Mouse (Mus musculus) hindbrain, embryonic 10.5 days (tissue): Measurements from ENCODE around the gene Parp1. TPM values are rescaled to one million over a fixed set of nuclear protein-coding genes. Genes with fewer than 3 reads are reported as not detected.

ENCODE experiments used
- DNase-seq: peaks from one replicate; pipeline ENCODE4 v3.0.0-alpha.2; 2017; ENCODE audit warnings: low spot score
- H3K27ac ChIP-seq: fragments of 300-500 bp; sonication (generic); 2 replicates; pipeline ENCODE4 v1.5.1; 2016; ENCODE audit warnings: mild to moderate bottlenecking, moderate library complexity
- H3K27me3 ChIP-seq: fragments of 300-500 bp; sonication (generic); 2 replicates; pipeline ENCODE4 v1.6.1; 2016; ENCODE audit warnings: mild to moderate bottlenecking; ENCODE audit not compliant: poor library complexity, insufficient read depth, severe bottlenecking
- H3K36me3 ChIP-seq: fragments of 300-500 bp; sonication (generic); 2 replicates; pipeline ENCODE4 v1.6.1; 2016; ENCODE audit warnings: mild to moderate bottlenecking, moderate library complexity
- H3K4me1 ChIP-seq: fragments of 300-500 bp; sonication (generic); replicated peaks from 2 replicates; pipeline ENCODE4 v1.6.1; 2016; ENCODE audit warnings: mild to moderate bottlenecking
- H3K4me3 ChIP-seq: fragments of 300-500 bp; sonication (generic); 2 replicates; pipeline ENCODE4 v1.5.1; 2016; ENCODE audit warnings: mild to moderate bottlenecking, moderate library complexity
- H3K9me3 ChIP-seq: fragments of 300-500 bp; sonication (generic); 2 replicates; pipeline ENCODE4 v1.6.1; 2016; ENCODE audit warnings: mild to moderate bottlenecking, moderate library complexity
- WGBS: fragments of 180-500 bp; shearing (Covaris S2); methylation state at CpG from one replicate; pipeline ENCODE4 v1.1.7; 2016; 5-methylcytosine and 5-hydroxymethylcytosine counted together
- polyA plus RNA-seq: library from polyadenylated mRNA; unstranded; fragments of >200 nt; fragmentation: Nextera tagmentation; extraction: Ambion mirVana; gene quantifications from 2 replicates; pipeline ENCODE4 v1.2.1, GENCODE M21; 2016

Gene Parp1
- polyA plus RNA-seq = 232 and 299 TPM in 2 replicates

DNA sequence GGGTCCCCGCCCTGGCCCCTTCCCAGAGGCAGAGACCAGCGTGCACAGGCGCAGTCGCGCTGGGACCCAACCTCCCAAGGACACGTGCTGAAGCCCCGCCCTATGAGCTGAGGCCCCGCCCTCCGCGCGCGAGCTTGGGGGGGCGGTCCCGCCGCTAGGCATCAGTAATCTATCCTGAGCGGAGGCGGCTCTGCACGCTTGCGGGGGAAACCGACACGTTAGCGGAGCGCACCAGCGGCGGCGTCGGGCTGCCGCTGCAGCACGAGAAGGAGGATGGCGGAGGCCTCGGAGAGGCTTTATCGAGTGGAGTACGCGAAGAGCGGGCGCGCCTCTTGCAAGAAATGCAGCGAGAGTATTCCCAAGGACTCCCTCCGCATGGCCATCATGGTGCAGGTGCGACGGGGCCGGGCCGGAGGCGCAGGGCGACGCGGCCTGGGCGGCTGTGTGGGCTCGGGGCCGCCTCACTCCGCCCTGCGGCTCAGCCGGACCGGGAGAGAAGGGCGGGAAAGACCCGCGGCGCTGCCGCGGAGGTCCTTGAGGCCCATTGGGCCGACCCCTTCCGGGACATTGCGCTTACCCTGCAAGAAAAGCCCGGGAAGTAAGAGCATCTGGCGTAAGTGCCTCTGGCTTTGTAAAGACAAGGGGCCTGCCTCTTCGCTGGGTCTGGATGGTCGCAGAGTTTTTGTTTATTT, at the start of gene Parp1:
TSS of gene Parp1 (plus strand) at position 164 of the 692 bp plus-strand sequence.
- under 1% methylated on average over 67 of the region's 67 CpGs for WGBS
- Histone ChIP-seq H3K4me3 (peak within 1 kb of the TSS; percentile 96), H3K36me3 (peaks cover 28% of the 10 kb centered on the region), H3K9me3 (peaks cover 8% of the 10 kb centered on the region; the same call in 1 of the 2 replicates), H3K4me1 (peaks cover 28% of the 10 kb centered on the region), H3K27me3 (no peaks in the 10 kb centered on the region), H3K27ac (peak within 1 kb of the TSS; percentile 96)
- peak; percentile 98 for DNase-seq

DNA sequence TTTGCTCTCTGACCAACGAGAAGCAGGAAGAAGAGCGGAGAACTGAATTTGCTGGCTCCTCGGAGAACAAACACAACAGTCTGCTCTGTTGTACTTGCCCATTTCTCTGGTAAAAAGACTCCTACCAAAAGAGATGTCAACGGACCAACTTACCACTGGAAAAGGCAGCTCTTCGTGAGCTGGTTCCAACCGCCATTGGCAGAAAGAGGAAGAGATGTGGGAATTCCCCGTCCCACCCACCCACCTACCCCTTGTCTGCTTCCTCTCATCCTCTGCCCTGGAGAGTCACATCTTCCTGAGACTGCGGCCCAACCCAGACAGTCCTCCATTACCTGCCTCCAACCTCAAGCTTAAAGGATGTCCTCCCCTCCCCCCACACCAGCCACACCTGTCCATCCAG, 49.2 kb upstream of the Parp1 start:
- 0 out of 2 replicates have a peak, but pooled peaks cover 9% of the 10 kb centered on the region for H3K4me1 ChIP-seq
- no peak for DNase-seq
- WGBS = 94% methylated on average over 8 of the region's 8 CpGs

DNA sequence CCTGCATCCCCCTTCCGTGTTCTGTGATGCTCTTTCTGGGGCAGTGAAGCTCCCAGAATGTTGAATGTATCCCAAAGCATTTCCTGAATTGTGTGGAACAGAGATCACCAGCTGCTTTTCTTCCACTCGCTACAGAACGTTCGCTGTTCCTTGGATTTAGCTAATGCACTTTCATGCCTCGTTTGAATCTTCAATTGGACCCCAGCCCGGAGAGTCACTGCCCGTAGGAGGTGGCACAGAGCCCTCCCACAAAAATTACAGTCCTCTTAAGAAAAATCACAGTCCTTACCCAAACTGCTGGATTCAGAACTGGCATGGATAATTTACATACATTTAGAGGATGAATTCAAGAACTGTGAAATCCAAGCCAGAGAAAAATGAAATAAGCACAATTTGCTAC, 48.5 kb upstream of the Parp1 start:
- no peaks in the 10 kb centered on the region for H3K9me3 ChIP-seq
- 0 out of 2 replicates have a peak, but pooled peaks cover 9% of the 10 kb centered on the region for H3K4me1 ChIP-seq
- no peaks in the 10 kb centered on the region for H3K36me3 ChIP-seq
- DNase-seq = no peak
- H3K4me3 ChIP-seq = no peak overlapping the region
- H3K27me3 ChIP-seq = no peaks in the 10 kb centered on the region
- no peak overlapping the region for H3K27ac ChIP-seq
- WGBS = 65% methylated on average over 7 of the region's 7 CpGs

More for the DNA sequence above, 49.2 kb upstream of the Parp1 start:
- Histone ChIP-seq H3K9me3 (no peaks in the 10 kb centered on the region), H3K27me3 (no peaks in the 10 kb centered on the region), H3K27ac (no peak overlapping the region; the same call in 1 of the 2 replicates), H3K4me3 (no peak overlapping the region), H3K36me3 (no peaks in the 10 kb centered on the region)

DNA sequence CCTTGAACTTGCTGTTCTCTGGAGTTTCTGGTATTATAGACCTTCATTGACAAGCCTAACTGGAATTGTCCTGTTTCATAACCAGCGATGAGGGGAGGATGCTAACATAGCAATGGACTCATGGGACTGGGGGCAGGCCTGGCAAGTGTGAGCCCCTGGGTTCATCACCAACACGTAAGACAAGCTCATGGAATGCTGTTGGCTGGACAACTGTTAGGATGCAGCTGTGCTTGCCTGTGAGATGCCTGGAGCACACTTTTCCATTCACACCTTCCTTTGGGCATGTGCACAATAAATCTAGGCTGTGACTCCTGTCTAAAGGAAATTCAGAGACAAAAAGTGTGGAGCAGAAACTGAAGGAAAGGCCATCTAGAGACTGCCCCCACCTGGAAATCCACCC, 45.4 kb upstream of the Parp1 start:
- 80% methylated on average over 2 of the region's 2 CpGs for WGBS
- Histone ChIP-seq H3K27ac (no peak overlapping the region), H3K4me3 (no peak overlapping the region), H3K27me3 (no peaks in the 10 kb centered on the region), H3K4me1 (0 out of 2 replicates have a peak, but pooled peaks cover 9% of the 10 kb centered on the region), H3K36me3 (no peaks in the 10 kb centered on the region), H3K9me3 (no peaks in the 10 kb centered on the region)
- no peak for DNase-seq

DNA sequence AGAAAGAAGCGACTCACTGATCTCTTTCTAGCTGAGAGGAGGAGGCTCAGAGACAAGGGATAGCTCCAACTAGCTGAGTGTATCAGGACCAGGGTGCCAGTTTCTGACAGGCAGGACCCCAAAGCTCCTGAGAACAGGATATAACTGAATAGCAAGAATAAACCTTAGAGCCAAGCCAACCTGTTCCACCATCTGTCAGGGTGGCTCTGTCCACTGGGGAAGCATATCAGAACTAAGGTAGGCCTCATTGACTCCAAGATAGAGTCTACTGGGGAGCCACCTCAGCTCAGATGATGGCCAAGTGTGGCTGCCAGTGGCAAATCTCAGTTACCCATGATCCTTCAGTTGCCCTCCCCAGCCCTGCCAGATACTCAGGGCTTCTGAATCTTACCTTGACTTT, 43.4 kb upstream of the Parp1 start:
- WGBS = 77% methylated on average over 1 of the region's 1 CpGs
- no peak for DNase-seq
- H3K4me3 ChIP-seq = no peak overlapping the region

DNA sequence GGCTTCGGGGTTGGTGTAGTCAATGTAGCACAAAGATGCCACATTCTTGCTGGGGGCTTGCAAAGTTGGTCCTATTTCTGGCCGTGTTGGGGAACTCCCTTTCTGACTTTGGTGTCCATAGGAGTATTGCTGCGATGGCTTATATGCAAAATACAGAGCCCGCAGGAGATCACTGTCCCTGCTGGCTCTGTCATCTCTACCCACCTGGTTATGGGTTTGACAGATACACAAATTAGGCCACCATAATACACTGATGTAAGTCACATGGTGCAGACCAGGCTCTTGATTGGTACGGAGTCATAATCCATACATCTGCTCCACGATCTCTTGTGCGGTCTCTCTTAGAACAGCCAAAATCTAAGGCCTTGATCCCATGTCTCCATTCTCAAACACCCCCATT, 38.9 kb upstream of the Parp1 start:
- WGBS = 89% methylated on average over 7 of the region's 7 CpGs
- H3K36me3 ChIP-seq = no peaks in the 10 kb centered on the region
- no peak overlapping the region for H3K4me3 ChIP-seq
- H3K27ac ChIP-seq = no peak overlapping the region
- DNase-seq = no peak
- H3K4me1 ChIP-seq = peaks cover 18% of the 10 kb centered on the region
- H3K9me3 ChIP-seq = peaks cover 16% of the 10 kb centered on the region
- no peaks in the 10 kb centered on the region for H3K27me3 ChIP-seq

More for the DNA sequence above, 43.4 kb upstream of the Parp1 start:
- H3K36me3 ChIP-seq = no peaks in the 10 kb centered on the region
- no peak overlapping the region for H3K27ac ChIP-seq
- no peaks in the 10 kb centered on the region for H3K9me3 ChIP-seq
- no peaks in the 10 kb centered on the region for H3K27me3 ChIP-seq
- H3K4me1 ChIP-seq = peaks cover 12% of the 10 kb centered on the region

- H3K4me3 ChIP-seq = no peak overlapping the region
- H3K4me1 ChIP-seq = peaks cover 18% of the 10 kb centered on the region
- 62% methylated on average over 8 of the region's 8 CpGs for WGBS
- no peak for DNase-seq
- H3K9me3 ChIP-seq = peaks cover 16% of the 10 kb centered on the region
- no peaks in the 10 kb centered on the region for H3K36me3 ChIP-seq
- no peak overlapping the region for H3K27ac ChIP-seq
- H3K27me3 ChIP-seq = no peaks in the 10 kb centered on the region
These were observed 38.1 kb upstream of the Parp1 start for GRCm38 (mm10) chr1:180530457-180531263.

DNA sequence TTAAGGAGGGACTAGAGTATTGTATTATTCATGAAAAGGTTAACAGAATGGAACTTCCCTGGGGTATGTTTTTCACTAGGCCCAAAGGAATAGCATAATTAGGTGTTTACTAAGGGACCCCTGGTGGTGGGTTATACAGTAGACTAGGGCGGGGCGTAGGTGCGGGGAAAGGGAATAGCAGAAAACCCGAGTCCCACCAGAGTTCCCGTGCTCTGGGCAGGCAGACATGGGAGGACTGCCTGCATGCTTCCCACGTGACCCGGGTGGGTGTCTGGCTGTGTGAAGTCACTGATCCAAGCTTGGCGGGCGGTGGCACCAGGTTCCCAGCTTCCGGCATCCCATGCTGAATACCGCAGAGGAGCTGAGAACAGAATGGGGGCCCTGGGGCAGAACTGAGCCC, 36.1 kb upstream of the Parp1 start:
- Histone ChIP-seq H3K36me3 (no peaks in the 10 kb centered on the region), H3K9me3 (peaks cover 16% of the 10 kb centered on the region), H3K4me3 (no peak overlapping the region), H3K4me1 (peaks cover 24% of the 10 kb centered on the region), H3K27me3 (no peaks in the 10 kb centered on the region), H3K27ac (no peak overlapping the region)
- DNase-seq = no peak
- WGBS = 95% methylated on average over 11 of the region's 11 CpGs

- peaks cover under 1% of the 10 kb centered on the region; the same call in 1 of the 2 replicates for H3K27me3 ChIP-seq
- DNase-seq = no peak
- WGBS = 74% methylated on average over 5 of the region's 5 CpGs
These were observed 32.0 kb upstream of the Parp1 start for GRCm38 (mm10) chr1:180536719-180537118.

DNA sequence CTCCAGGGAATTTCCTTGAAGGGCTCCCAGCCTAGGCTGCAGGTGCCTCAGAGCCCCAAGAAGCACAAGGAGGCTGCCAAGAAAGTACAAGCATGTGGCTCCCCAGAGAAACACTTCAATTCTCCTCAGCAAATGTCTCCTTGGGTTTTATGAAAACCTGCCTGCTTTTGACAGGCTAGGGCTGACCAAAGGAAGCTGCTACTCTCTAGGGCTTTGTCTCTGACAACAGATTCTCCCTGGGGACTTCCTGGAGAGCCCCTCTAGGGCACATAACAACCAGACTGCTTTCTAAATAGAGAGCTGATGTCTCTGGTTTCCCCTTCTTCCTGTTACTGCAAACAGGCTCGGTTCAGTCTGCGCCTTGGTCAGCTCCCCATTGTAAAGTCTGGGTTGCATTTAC, 27.5 kb upstream of the Parp1 start:
- WGBS = 41% methylated on average over 2 of the region's 2 CpGs
- no peak overlapping the region for H3K27ac ChIP-seq
- peaks cover 3% of the 10 kb centered on the region for H3K27me3 ChIP-seq
- H3K9me3 ChIP-seq = no peaks in the 10 kb centered on the region
- H3K4me1 ChIP-seq = peaks cover 24% of the 10 kb centered on the region
- no peaks in the 10 kb centered on the region for H3K36me3 ChIP-seq
- no peak for DNase-seq
- no peak overlapping the region for H3K4me3 ChIP-seq

More at GRCm38 (mm10) chr1:180536719-180537118, 32.0 kb upstream of the Parp1 start:
- Histone ChIP-seq H3K4me1 (peaks cover 19% of the 10 kb centered on the region), H3K36me3 (no peaks in the 10 kb centered on the region), H3K27ac (no peak overlapping the region), H3K4me3 (no peak overlapping the region), H3K9me3 (peaks cover 16% of the 10 kb centered on the region)

DNA sequence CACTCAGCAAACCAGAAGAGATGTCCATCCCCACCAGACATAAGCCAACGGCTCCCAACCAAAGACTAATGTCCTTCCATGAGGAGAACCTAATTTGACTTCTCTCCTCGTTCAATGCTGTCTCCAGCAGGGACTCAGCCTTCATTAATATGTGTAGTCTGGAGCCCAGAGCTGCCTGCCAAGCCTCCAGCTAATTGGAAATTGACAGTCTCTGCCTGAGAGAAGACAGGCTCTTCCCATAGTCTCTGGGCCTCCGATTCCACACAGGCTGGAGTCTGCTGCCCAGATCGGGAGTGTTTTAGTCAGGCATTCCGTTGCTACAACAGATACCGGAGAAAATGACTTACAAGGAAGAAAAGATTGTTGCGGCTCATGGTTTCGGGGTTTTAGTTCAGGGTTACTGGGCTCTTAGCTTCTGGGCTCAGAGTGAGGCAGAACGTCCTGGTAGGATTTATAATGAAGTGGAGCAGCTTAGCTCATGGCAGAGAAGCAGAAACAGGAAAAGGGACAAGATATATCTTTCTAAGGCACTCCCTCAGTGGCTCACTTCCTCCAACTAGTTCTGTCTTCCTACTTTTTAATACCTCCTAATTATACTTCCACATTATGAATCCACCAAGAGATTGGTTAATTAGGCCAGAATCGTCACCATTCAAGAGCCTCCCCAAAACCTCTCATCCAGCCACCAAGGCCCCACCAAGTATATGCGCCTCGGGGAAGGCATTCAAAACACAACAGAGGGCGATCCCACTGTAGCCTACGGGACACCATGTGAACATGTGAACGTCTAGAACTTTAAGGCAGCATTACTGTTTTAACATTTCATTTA, 26.6 kb upstream of the Parp1 start:
- no peak for DNase-seq
- WGBS = 80% methylated on average over 15 of the region's 15 CpGs
- Histone ChIP-seq H3K9me3 (no peaks in the 10 kb centered on the region), H3K27ac (0 out of 2 replicates have a peak overlapping the region, but pooled peaks have one; percentile 56), H3K4me1 (peaks cover 20% of the 10 kb centered on the region), H3K36me3 (no peaks in the 10 kb centered on the region), H3K27me3 (peaks cover 11% of the 10 kb centered on the region), H3K4me3 (no peak overlapping the region)

DNA sequence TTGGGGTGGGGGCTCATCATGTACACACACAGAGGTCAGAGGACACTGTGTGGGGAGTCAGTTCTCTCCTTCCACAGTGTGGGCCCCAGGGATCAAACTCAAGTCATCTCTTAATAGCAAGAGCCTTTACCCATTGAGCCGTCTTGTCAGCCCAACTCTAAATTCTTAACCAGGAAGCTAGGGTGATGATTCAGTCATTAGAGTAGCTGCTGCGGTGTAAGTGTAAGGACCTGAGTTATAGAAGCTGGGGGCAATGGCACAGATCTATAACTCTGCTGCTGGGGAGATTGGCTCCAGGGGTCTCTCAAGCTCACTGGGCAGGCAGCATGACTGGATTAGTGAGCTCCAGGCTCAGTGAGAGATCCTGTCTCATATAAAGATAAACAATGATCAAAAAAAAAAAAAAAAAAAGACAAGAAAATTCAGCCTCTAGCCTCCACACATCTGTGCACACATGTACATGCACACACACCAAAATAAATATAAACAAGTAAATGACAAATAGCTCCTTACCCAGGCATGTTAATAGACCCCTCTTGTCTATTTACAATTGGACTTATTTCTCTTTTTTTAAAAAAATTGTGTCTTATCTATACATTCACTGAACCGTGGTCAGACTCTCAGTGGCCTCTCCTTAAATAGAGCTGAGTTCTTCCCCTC, 25.9 kb upstream of the Parp1 start:
- Histone ChIP-seq H3K4me1 (peaks cover 28% of the 10 kb centered on the region), H3K9me3 (no peaks in the 10 kb centered on the region), H3K27ac (no peak overlapping the region), H3K36me3 (no peaks in the 10 kb centered on the region), H3K27me3 (peaks cover 16% of the 10 kb centered on the region), H3K4me3 (no peak overlapping the region)
- WGBS = 92% methylated on average over 3 of the region's 3 CpGs
- no peak for DNase-seq
